Mouse (Mus musculus): ENCODE data around the gene Ttc7. TPM values are rescaled to one million over a fixed set of nuclear protein-coding genes. Genes with fewer than 3 reads are reported as not detected.

Gene Ttc7
- polyA plus RNA-seq, 1 experiment from 2014 or later = 2.1 TPM

DNA sequence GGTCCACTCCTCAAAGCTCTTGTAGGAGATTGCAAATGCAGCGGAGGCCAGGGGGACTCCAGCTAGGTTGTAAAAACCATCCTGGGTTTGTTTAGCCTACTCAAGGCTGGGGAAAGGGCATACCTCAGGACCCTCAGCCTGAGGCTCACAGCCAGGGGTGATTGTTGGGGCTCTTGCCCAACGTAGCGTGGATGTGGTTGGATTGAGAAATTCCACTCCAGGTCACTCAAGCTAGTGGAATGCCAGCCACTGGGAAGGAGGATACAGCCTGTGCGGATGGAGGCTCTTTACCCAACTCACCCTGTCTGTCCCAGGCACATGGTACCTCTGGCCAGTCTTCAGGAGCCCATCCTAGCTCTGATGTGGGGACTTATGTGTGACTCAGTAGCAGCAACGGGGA is 73.6 kb downstream of the Ttc7 start:
- H3K4me1 ChIP-seq (ENCODE audit: control insufficient read depth, insufficient read depth, low read length) = peaks cover 17% of the 10 kb centered on the region
- H3K4me3 ChIP-seq (ENCODE audit: low read depth, low read length) = no peak overlapping the region
- DNase-seq (ENCODE audit: low spot score) (no peak), ATAC-seq (ENCODE audit: insufficient read depth, low FRiP score, low TSS enrichment) (no peak)
- H3K27ac ChIP-seq (ENCODE audit: low read depth, low read length) = no peak overlapping the region
- no peak overlapping the region for H3K4me2 ChIP-seq (ENCODE audit: low read depth)
- H3K36me3 ChIP-seq (ENCODE audit: control insufficient read depth, insufficient read depth, low read length) = no peaks in the 10 kb centered on the region
- no peaks in the 10 kb centered on the region for H3K27me3 ChIP-seq (ENCODE audit: control insufficient read depth, insufficient read depth, low read length)
- no peaks in the 10 kb centered on the region for H3K9me3 ChIP-seq (ENCODE audit: control insufficient read depth, low read length)
- no peak overlapping the region for H3K9ac ChIP-seq (ENCODE audit: low read length)
- WGBS = 69% methylated on average over 5 of the region's 5 CpGs

DNA sequence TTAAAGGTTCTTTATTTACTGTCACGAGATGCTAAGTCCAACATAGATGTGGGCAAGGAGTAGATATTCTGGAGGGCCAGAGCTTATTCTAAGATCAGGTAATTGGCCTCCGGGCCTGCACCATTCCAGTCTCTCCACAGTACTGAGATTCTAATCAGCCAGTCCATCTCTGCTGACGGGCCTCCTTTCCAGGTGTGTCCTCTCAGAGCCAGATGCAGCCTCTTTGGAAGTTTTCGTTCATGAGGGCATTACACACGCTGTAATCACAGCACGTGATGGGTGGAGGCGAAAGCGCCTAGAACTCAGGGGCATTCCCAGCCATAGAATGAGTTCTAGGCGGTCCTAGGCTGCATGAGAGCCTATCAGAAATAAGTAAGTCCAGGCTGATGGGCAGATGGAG is 74.8 kb downstream of the Ttc7 start:
- no peak overlapping the region for H3K4me2 ChIP-seq (ENCODE audit: low read depth)
- no peak overlapping the region for H3K9ac ChIP-seq (ENCODE audit: low read length)
- H3K27me3 ChIP-seq (ENCODE audit: control insufficient read depth, insufficient read depth, low read length) = no peaks in the 10 kb centered on the region
- ATAC-seq (ENCODE audit: insufficient read depth, low FRiP score, low TSS enrichment) (no peak), DNase-seq (ENCODE audit: low spot score) (no peak)
- H3K36me3 ChIP-seq (ENCODE audit: control insufficient read depth, insufficient read depth, low read length) = no peaks in the 10 kb centered on the region
- H3K9me3 ChIP-seq (ENCODE audit: control insufficient read depth, low read length) = no peaks in the 10 kb centered on the region
- WGBS = 90% methylated on average over 9 of the region's 9 CpGs
- H3K27ac ChIP-seq (ENCODE audit: low read depth, low read length) = no peak overlapping the region
- H3K4me1 ChIP-seq (ENCODE audit: control insufficient read depth, insufficient read depth, low read length) = peaks cover 5% of the 10 kb centered on the region
- no peak overlapping the region for H3K4me3 ChIP-seq (ENCODE audit: low read depth, low read length)

DNA sequence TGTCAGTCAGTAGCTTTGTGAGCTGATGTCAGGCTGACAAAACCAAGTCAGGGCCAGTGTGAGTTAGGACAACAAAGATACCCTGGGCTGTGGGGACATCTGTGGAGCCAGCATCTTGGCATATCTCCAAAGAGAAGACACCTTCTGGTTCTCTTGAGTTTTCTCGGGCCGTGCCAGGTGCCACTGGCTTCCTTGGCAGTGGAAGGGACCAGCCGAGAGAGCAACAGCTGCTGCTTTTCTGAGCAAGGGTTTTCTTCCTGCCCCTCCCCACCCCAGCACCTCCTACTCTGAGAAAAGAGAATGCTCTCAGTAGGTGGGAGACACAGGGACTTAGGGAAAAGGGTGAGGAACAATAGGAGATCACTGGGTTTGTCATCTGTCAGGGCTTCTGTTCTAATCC is 78.4 kb downstream of the Ttc7 start:
- WGBS = 59% methylated on average over 3 of the region's 3 CpGs
- Histone ChIP-seq H3K36me3 (ENCODE audit: control insufficient read depth, insufficient read depth, low read length) (no peaks in the 10 kb centered on the region), H3K4me2 (ENCODE audit: low read depth) (no peak overlapping the region), H3K27ac (ENCODE audit: low read depth, low read length) (no peak overlapping the region), H3K4me1 (ENCODE audit: control insufficient read depth, insufficient read depth, low read length) (no peaks in the 10 kb centered on the region), H3K27me3 (ENCODE audit: control insufficient read depth, insufficient read depth, low read length) (no peaks in the 10 kb centered on the region), H3K9ac (ENCODE audit: low read length) (no peak overlapping the region), H3K4me3 (ENCODE audit: low read depth, low read length) (no peak overlapping the region), H3K9me3 (ENCODE audit: control insufficient read depth, low read length) (no peaks in the 10 kb centered on the region)
- ATAC-seq (ENCODE audit: insufficient read depth, low FRiP score, low TSS enrichment) (no peak), DNase-seq (ENCODE audit: low spot score) (no peak)

DNA sequence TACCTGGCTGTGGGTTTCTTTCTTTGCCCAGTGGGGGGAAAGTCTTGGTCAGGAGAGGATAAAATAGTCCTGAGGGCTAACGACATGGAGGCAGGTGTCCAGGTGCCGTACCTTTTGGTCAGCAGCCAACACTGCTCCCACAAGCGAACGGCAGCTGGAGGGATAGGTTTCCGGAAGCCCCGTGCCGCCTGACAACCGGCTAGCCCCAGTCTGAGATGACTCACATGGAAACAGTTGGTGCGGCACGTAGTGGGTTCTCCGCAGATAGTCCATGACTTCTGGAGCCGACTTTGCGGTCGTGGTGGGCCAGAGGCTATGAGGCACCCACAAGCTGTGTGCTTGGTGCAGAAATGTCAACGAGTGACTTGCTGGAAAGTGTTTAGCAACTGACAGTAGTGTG is 81.4 kb downstream of the Ttc7 start:
- DNase-seq (ENCODE audit: low spot score) (no peak), ATAC-seq (ENCODE audit: insufficient read depth, low FRiP score, low TSS enrichment) (no peak)
- Histone ChIP-seq H3K4me3 (ENCODE audit: low read depth, low read length) (no peak overlapping the region), H3K27me3 (ENCODE audit: control insufficient read depth, insufficient read depth, low read length) (no peaks in the 10 kb centered on the region), H3K9me3 (ENCODE audit: control insufficient read depth, low read length) (no peaks in the 10 kb centered on the region), H3K4me1 (ENCODE audit: control insufficient read depth, insufficient read depth, low read length) (peaks cover 4% of the 10 kb centered on the region), H3K4me2 (ENCODE audit: low read depth) (no peak overlapping the region), H3K36me3 (ENCODE audit: control insufficient read depth, insufficient read depth, low read length) (no peaks in the 10 kb centered on the region), H3K9ac (ENCODE audit: low read length) (no peak overlapping the region), H3K27ac (ENCODE audit: low read depth, low read length) (no peak overlapping the region)
- 92% methylated on average over 15 of the region's 15 CpGs for whole genome bisulfite sequencing

DNA sequence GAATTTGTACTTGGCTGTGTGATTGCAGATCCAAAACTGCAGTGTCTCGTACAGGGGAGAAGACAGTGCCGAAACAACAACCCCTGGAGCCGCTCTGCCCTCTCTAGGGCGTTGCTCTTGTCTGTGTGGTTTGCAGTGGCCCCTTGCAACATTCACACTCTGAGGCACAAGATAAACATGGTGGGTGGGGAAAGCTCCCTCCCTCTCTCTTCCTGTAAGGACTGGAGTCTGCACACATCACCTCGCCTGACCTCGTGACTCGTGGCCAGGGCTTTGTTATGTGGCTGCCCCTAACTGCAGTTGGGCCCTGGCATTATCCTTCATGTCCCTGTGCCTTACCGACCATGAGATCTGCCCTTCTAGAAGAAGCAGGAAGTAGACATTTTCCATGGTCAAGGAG is 82.6 kb downstream of the Ttc7 start:
- Histone ChIP-seq H3K27ac (ENCODE audit: low read depth, low read length) (no peak overlapping the region), H3K4me1 (ENCODE audit: control insufficient read depth, insufficient read depth, low read length) (peaks cover 4% of the 10 kb centered on the region), H3K9me3 (ENCODE audit: control insufficient read depth, low read length) (no peaks in the 10 kb centered on the region)

DNA sequence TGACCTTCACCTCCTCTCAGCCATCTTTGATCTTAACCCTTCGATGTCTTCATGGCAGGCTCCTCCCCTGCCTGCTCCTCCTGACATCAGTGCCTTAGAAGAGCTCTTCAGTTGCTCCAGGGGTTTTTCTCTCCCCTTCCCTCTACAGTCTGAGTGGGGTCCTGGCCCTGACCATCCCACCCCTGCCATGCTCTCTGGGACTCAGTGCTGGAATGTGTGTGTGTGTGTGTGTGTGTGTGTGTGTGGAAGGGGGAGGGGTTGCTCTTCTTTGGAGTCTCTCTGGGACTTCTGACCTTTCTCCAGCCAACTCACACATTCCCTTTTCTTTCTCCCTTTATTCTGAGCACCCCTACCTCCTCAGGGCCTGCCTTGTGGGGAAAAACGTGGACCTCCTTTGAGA is 83.8 kb downstream of the Ttc7 start:
- 7% methylated on average over 2 of the region's 2 CpGs for WGBS
- Histone ChIP-seq H3K27me3 (ENCODE audit: control insufficient read depth, insufficient read depth, low read length) (no peaks in the 10 kb centered on the region), H3K36me3 (ENCODE audit: control insufficient read depth, insufficient read depth, low read length) (no peaks in the 10 kb centered on the region), H3K27ac (ENCODE audit: low read depth, low read length) (no peak overlapping the region), H3K4me3 (ENCODE audit: low read depth, low read length) (no peak overlapping the region), H3K4me2 (ENCODE audit: low read depth) (no peak overlapping the region), H3K4me1 (ENCODE audit: control insufficient read depth, insufficient read depth, low read length) (peaks cover 4% of the 10 kb centered on the region), H3K9ac (ENCODE audit: low read length) (no peak overlapping the region), H3K9me3 (ENCODE audit: control insufficient read depth, low read length) (no peaks in the 10 kb centered on the region)
- ATAC-seq (ENCODE audit: insufficient read depth, low FRiP score, low TSS enrichment) (no peak), DNase-seq (ENCODE audit: low spot score) (no peak)

More for the DNA sequence above, 82.6 kb downstream of the Ttc7 start:
- H3K4me2 ChIP-seq (ENCODE audit: low read depth) = no peak overlapping the region
- H3K4me3 ChIP-seq (ENCODE audit: low read depth, low read length) = no peak overlapping the region
- ATAC-seq (ENCODE audit: insufficient read depth, low FRiP score, low TSS enrichment) = no peak
- no peaks in the 10 kb centered on the region for H3K27me3 ChIP-seq (ENCODE audit: control insufficient read depth, insufficient read depth, low read length)
- no peak overlapping the region for H3K9ac ChIP-seq (ENCODE audit: low read length)
- no peak for DNase-seq (ENCODE audit: low spot score)
- whole genome bisulfite sequencing = 55% methylated on average over 8 of the region's 8 CpGs
- no peaks in the 10 kb centered on the region for H3K36me3 ChIP-seq (ENCODE audit: control insufficient read depth, insufficient read depth, low read length)

DNA sequence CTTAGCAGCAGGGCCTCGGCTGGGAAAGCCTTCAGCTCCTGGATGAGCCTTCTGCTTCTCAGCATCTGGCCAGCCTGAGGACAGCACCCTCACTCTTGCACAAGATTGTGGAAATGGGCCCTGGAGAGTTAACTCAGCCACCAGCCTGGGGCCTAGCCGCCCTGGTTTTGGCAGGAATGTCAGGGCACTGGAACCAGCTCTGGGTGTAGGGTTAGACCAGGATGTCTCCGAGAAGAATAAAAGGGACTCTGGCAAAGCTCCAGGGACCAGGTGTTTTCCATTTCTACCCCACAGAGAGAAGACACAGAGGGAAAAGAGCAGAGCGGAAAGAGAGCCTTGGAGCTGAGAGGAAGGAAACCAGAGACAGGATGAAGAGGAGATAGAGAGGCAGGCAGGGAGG is 84.5 kb downstream of the Ttc7 start:
- H3K27ac ChIP-seq (ENCODE audit: low read depth, low read length) = no peak overlapping the region
- peaks cover 4% of the 10 kb centered on the region for H3K4me1 ChIP-seq (ENCODE audit: control insufficient read depth, insufficient read depth, low read length)
- H3K27me3 ChIP-seq (ENCODE audit: control insufficient read depth, insufficient read depth, low read length) = no peaks in the 10 kb centered on the region
- ATAC-seq (ENCODE audit: insufficient read depth, low FRiP score, low TSS enrichment) (no peak), DNase-seq (ENCODE audit: low spot score) (no peak)
- 49% methylated on average over 4 of the region's 4 CpGs for WGBS
- H3K9me3 ChIP-seq (ENCODE audit: control insufficient read depth, low read length) = no peaks in the 10 kb centered on the region
- no peak overlapping the region for H3K4me3 ChIP-seq (ENCODE audit: low read depth, low read length)
- H3K4me2 ChIP-seq (ENCODE audit: low read depth) = no peak overlapping the region
- no peak overlapping the region for H3K9ac ChIP-seq (ENCODE audit: low read length)
- no peaks in the 10 kb centered on the region for H3K36me3 ChIP-seq (ENCODE audit: control insufficient read depth, insufficient read depth, low read length)

DNA sequence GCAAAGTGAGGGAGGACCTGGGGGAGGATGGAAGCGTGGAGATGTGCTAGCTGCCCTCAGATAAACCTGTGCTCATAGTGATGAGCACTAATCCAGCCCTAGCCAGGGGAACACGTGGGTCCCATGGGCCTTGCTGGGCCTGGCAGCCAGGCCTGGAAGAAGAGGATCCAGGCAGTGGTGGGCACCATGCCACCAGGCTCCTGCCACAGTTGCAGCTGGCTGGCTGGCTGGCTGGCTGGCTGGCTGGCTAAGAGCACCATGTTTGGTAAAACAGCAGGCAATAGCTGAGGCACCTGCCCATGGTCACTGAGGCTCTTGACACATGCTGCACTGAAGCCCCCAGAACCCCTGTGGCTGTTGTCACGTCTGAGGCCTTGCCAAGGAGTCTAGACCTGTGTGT is 85.0 kb downstream of the Ttc7 start:
- no peak for ATAC-seq (ENCODE audit: insufficient read depth, low FRiP score, low TSS enrichment)
- H3K4me1 ChIP-seq (ENCODE audit: control insufficient read depth, insufficient read depth, low read length) = peaks cover 4% of the 10 kb centered on the region

DNA sequence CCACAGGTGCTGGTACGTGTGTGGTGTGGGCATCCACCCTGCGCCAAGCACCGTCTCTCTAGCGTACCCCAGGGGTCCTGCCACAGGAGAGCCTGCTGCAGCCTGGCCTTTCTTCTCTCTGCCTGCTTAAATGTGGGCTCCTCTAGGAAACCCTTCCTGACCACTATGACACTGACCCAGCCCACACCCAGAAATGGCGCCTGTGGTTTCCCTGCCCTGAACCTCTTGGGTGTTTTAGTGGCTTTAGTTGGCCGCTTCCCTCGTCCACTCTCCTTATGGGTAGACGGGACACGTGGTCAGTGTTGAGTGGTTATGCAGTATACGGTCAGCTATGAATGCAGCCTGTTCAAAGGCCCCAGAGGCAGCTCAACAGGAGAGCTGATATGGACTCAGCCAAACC is 85.8 kb downstream of the Ttc7 start:
- WGBS = 74% methylated on average over 10 of the region's 10 CpGs

More for the DNA sequence above, 85.0 kb downstream of the Ttc7 start:
- Histone ChIP-seq H3K9me3 (ENCODE audit: control insufficient read depth, low read length) (no peaks in the 10 kb centered on the region), H3K9ac (ENCODE audit: low read length) (no peak overlapping the region), H3K4me3 (ENCODE audit: low read depth, low read length) (no peak overlapping the region), H3K36me3 (ENCODE audit: control insufficient read depth, insufficient read depth, low read length) (no peaks in the 10 kb centered on the region), H3K27me3 (ENCODE audit: control insufficient read depth, insufficient read depth, low read length) (no peaks in the 10 kb centered on the region), H3K4me2 (ENCODE audit: low read depth) (no peak overlapping the region), H3K27ac (ENCODE audit: low read depth, low read length) (no peak overlapping the region)
- 81% methylated on average over 3 of the region's 3 CpGs for WGBS
- DNase-seq (ENCODE audit: low spot score) = no peak

More for the DNA sequence above, 85.8 kb downstream of the Ttc7 start:
- H3K27me3 ChIP-seq (ENCODE audit: control insufficient read depth, insufficient read depth, low read length) = no peaks in the 10 kb centered on the region
- H3K36me3 ChIP-seq (ENCODE audit: control insufficient read depth, insufficient read depth, low read length) = no peaks in the 10 kb centered on the region
- no peak overlapping the region for H3K4me3 ChIP-seq (ENCODE audit: low read depth, low read length)
- no peak overlapping the region for H3K4me2 ChIP-seq (ENCODE audit: low read depth)
- no peaks in the 10 kb centered on the region for H3K9me3 ChIP-seq (ENCODE audit: control insufficient read depth, low read length)
- no peak overlapping the region for H3K9ac ChIP-seq (ENCODE audit: low read length)
- peaks cover 4% of the 10 kb centered on the region for H3K4me1 ChIP-seq (ENCODE audit: control insufficient read depth, insufficient read depth, low read length)
- DNase-seq (ENCODE audit: low spot score) (no peak), ATAC-seq (ENCODE audit: insufficient read depth, low FRiP score, low TSS enrichment) (no peak)
- 0 out of 2 replicates have a peak overlapping the region, but pooled peaks have one; percentile 27 for H3K27ac ChIP-seq (ENCODE audit: low read depth, low read length)
